Mouse (Mus musculus) left cerebral cortex, postnatal 10 days (tissue): Measurements from ENCODE around the gene Tdp1. TPM values are rescaled to one million over a fixed set of nuclear protein-coding genes. Genes with fewer than 3 reads are reported as not detected.

Experiments used
- DNase-seq, 2 experiments: peaks; one replicate each; pipeline ENCODE4 v3.0.0; 2021 to 2022; ENCODE audit warnings: low spot score in 2 of 2, mixed read lengths in 1 of 2; ENCODE audit errors: extremely low spot score in 1 of 2
- intact Hi-C: fragments of 180-260 bp; cut with DNase I; formaldehyde crosslinking; loops from one replicate; pipeline ENCODE4 v1.15.1; 2025
- total RNA-seq, 2 experiments: library from RNA; stranded (reverse); gene quantifications; 2 replicates each; pipeline ENCODE4 v1.2.3; 2021

The Tdp1 gene
- total RNA-seq, 2 experiments from 2014 or later: 28.2 to 30.9 TPM

GRCm38 (mm10) chr12:99883713-99884105 is 608 bp upstream of the Tdp1 start:
- intact Hi-C loops: no loop called here

GRCm38 (mm10) chr12:99885282-99885901 is 1.1 kb downstream of the Tdp1 start:
- intact Hi-C loops: no loop called here
- no peak for DNase-seq

More at GRCm38 (mm10) chr12:99883713-99884105, 608 bp upstream of the Tdp1 start:
- no peak for DNase-seq

- DNase-seq: no peak
These were observed 13.5 kb downstream of the Tdp1 start for GRCm38 (mm10) chr12:99897846-99898245.

GRCm38 (mm10) chr12:99898248-99898870 is 14.0 kb downstream of the Tdp1 start:
- intact Hi-C loops: no loop called here
- no peak for DNase-seq

More at GRCm38 (mm10) chr12:99897846-99898245, 13.5 kb downstream of the Tdp1 start:
- intact Hi-C loops: no loop called here

- DNase-seq: no peak
- intact Hi-C loops: loop anchor here (5.0 kb wide), 2 partner anchors 62 to 202 kb away; partner anchors contain the start of gene Kcnk13
These were observed 15.7 kb downstream of the Tdp1 start for GRCm38 (mm10) chr12:99899991-99900390.

GRCm38 (mm10) chr12:99901973-99902866 is 17.9 kb downstream of the Tdp1 start:
- DNase-seq: no peak
- intact Hi-C loops: loop anchor here (5.0 kb wide), 2 partner anchors 60 to 200 kb away; partner anchors contain the start of gene Kcnk13

- DNase-seq: no peak
- intact Hi-C loops: loop anchor here (5.0 kb wide), 2 partner anchors 59 to 199 kb away; partner anchors contain the start of gene Kcnk13
These were observed 18.6 kb downstream of the Tdp1 start for GRCm38 (mm10) chr12:99902867-99903370.

- no peak for DNase-seq
- intact Hi-C loops: loop anchor here (5.0 kb wide), 2 partner anchors 58 to 198 kb away; partner anchors contain the start of gene Kcnk13
These were observed 20.2 kb downstream of the Tdp1 start for GRCm38 (mm10) chr12:99904537-99904936.

- intact Hi-C loops: no loop called here
- DNase-seq: no peak
These were observed 27.1 kb downstream of the Tdp1 start for GRCm38 (mm10) chr12:99911466-99911865.

- no peak for DNase-seq
- intact Hi-C loops: no loop called here
These were observed 33.6 kb downstream of the Tdp1 start for GRCm38 (mm10) chr12:99917800-99918427.

GRCm38 (mm10) chr12:99919636-99920035 is 35.3 kb downstream of the Tdp1 start:
- intact Hi-C loops: no loop called here
- DNase-seq: no peak

- DNase-seq: no peak
- intact Hi-C loops: no loop called here
These were observed 36.7 kb downstream of the Tdp1 start for GRCm38 (mm10) chr12:99921045-99921444.

- intact Hi-C loops: no loop called here
- DNase-seq: peak in 1 of 2 experiments; percentile 22
These were observed 38.9 kb downstream of the Tdp1 start for GRCm38 (mm10) chr12:99923131-99923606.

- DNase-seq: no peak
- intact Hi-C loops: no loop called here
These were observed 39.4 kb downstream of the Tdp1 start for GRCm38 (mm10) chr12:99923703-99924102.

GRCm38 (mm10) chr12:99928311-99928710 is 44.0 kb downstream of the Tdp1 start:
- DNase-seq: no peak
- intact Hi-C loops: no loop called here

- DNase-seq: no peak
These were observed 44.8 kb downstream of the Tdp1 start for GRCm38 (mm10) chr12:99929160-99929559.

GRCm38 (mm10) chr12:99932245-99932644 is 47.9 kb downstream of the Tdp1 start:
- DNase-seq: no peak

More at GRCm38 (mm10) chr12:99929160-99929559, 44.8 kb downstream of the Tdp1 start:
- intact Hi-C loops: no loop called here

GRCm38 (mm10) chr12:99933630-99934029 is 49.3 kb downstream of the Tdp1 start:
- no peak for DNase-seq
- intact Hi-C loops: no loop called here

More at GRCm38 (mm10) chr12:99932245-99932644, 47.9 kb downstream of the Tdp1 start:
- intact Hi-C loops: no loop called here
